Mouse (Mus musculus) NIH3T3 (cell line): ENCODE results near the gene Lrrc56.
"Not testable (repeated sequence)": the region's sequence is repeated elsewhere in the genome, so short reads cannot be mapped to it uniquely, and the experiment has no call there.

Experiments
- DNase-seq: peaks from one replicate; pipeline ENCODE4 v3.0.0-alpha.2; 2012; ENCODE audit warnings: low read depth

Lrrc56 gene

DNA sequence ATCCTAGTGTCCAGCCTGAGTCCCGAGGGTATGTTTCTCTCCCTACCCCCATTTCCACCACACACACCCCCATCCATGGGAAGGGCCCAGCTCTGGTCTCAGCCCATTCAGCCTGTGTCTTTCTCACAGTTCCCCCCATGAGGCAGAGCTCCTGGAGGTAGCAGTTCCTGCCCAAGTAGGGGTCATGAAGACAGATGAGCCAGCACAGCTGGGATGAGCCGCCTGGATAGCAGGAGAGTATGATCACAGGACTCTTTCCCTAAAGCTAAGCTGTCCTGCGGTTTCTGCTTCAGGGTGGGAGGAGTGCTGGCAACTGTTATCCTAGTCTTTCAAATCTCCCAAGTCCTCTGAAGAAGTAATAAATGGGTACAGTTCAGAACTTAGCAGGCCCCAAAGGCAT lies 24.2 kb downstream of the Lrrc56 start:
- no peak for DNase-seq

DNA sequence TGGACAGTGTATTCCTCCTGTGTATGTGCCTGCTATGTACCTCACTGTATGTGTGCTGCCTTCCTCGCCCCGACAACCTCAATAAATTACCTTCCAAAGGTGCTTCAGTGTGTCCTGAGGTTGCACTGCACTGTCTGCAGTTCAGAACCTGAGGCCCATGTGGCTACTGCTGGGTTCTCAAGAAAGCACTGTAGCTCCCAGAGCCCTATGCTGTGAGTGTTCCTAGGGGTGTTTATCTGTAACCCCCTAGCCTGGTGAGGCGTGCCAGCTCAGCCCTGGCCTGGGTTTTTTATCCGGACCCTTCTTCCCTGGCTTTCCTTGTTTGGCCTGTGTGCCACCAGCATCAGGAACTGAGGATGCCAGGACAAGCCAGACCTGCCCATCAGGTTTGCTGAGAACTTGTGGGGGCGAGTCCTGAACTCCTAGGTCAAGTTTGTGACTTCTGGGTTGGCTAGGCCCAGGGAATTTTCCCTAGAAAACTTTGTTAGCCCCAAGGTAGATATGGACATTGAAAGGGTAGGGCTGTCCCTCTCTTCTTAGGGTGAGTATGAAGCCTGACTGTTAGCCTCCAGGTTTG lies 24.7 kb downstream of the Lrrc56 start:
- DNase-seq, result no peak

DNA sequence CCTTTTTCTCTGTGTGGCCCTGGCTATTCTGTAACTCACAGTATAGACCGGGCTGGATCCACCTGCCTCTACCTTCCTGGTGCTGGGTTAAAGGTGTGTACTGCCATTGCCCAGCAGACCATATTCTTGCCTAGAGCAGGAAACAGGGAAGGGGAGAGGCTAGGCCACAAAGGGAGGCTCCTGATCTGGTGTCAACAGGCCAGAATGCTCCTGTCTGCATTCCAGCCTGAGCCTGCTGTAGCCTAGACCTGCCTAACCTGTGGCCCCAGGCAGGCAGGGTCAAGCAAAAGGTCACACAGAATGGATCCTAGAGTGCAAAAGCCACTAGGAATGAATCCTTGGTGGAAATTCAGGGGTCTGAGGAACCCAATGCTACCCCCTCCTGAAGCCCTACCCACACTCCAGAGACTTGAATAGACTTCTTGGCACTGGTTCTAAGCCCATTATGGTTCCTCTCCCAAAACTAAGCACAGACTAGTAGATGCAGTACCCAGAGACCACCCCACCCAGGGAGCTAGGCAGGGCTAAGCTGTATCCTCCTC lies 25.7 kb downstream of the Lrrc56 start:
- no peak for DNase-seq

DNA sequence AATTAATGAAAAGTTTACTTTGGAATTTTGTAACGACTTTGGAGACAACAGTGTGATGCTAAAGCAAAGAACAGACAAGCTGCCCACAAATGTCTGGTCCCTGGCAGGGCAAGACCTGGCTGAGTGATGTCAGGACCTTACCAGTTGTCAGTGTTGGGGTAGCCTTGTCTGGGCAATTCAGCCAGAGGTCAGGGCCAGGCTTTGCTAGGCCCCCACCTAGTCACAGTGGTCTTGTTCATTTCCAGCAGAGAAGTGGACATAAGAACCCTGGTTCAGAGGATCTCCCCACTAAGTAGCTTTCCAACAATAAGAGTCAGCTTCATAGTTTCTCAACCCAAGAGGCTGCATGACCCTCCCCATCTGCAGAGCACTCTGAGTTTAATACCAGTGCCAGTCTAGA lies 26.4 kb downstream of the Lrrc56 start:
- DNase-seq, result no peak

DNA sequence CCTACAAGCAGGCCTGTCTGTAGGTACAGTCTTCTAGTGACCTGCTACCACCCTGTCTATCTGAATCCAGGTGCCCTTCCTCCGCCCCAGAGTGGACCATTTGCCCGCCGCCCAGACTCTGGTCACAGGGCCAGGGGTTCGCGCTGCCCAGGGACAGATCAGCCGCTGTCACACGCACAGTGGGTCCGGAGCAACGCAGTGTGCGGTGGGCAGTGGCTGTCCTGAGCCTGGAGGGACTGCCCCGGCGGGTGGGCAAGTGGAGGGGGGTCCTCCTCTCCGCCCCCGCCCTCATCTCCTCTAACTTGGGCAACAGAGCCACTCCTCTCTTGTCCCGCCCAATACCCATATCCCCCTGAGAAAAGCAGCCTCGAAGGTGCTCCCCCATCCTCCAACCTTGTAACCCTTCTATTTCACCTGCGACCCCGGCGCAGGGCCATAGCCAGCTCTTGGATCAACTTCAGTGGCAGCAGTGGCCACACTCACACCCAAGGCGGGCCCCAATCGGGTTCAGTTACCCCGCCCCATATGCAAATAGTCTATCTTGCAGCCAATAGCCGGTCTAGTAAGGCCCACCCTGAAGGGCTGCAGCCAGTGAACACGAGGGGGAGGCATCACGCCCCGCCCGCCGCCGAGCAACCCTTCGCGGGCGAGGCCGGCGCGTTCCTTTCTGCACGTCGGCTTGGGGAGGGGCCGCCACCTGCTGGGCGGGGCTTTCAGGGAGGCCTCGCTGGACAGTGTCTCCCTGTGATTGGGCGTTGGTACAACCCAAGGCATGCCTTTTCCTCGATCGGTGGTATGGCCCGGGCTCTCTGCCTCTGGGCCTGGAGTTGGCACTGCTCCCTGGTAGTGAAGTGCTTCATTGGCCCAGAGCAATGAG lies 27.5 kb downstream of the Lrrc56 start:
- peak; percentile 99 for DNase-seq

DNA sequence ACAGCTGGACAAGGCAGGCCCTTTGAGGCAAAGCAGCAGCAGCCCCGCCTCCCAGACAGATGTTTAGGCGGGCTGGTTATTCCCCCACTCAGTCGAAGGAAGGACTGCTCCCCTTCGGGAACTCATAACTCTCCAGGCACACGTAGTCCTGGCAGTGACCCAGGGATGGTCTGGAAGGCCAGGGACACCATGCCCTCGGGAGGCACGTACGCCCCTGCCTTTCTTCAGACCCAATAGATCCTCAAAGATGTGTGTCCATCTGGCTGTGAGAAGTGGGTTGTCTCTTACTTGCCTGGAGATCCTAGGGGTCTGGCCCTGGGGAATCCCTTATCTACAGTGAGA lies 28.1 kb downstream of the Lrrc56 start:
- DNase-seq, result no peak

DNA sequence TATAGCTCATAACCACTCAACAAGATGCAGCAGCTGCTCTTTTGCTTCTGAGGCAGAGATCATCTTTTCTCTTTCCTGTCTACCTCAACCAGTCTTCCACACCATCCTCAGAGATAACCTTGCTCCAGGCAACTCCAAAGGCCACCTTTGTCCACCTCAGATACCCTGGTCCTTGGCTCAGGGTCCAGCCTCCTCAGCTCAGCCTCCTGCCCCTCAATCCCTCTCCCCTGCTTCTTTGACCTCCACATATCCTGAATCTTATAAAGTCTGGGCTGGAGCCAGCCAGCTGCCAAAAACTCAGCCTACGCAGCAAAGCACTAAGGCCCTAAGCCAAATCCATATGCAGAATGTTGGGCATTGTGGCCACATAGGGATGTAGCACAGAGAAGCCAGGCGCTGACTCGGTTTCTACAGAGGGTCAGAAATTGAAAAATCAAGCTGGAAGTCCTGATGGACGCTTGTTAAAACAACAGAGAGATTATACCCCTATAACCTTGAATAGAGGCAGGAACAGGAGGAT lies 28.8 kb downstream of the Lrrc56 start:
- no peak for DNase-seq

DNA sequence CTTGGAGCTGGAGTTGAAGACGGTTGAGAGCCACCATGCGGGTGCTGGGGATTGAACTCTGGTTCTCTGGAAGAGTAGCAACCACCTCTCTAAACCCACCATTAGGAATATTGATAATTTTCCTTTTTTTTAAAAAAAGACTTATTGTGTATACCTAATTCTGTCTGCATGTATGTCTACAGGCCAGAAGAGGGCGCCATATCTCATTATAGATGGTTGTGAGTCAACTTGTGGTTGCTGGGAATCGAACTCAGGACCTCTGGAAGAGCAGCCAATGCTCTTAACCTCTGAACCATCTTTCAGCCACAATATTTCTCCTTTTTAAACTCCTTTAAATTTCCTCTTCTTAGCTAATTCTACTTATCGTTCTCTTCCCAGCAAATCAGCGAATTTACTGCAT lies 32.6 kb downstream of the Lrrc56 start:
- DNase-seq, result peak; percentile 12

DNA sequence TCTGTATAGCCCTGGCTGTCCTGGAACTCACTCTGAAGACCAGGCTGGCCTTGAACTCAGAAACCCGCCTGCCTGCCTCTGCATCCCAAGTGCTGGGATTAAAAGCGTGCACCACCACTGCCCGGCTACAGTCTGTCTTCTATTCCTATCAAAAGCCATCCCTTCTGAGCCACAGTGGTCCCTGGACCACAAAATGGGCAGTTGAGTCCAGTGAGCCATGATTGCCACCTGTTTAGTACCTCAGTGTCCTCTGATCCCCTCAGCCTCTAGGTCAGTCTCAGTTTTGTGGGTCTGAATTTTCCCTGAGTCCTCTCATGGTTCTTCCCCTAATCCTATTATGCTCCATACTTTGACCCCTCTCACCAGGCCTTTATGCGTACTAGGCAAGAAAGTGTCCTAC lies 33.8 kb downstream of the Lrrc56 start:
- no peak for DNase-seq

DNA sequence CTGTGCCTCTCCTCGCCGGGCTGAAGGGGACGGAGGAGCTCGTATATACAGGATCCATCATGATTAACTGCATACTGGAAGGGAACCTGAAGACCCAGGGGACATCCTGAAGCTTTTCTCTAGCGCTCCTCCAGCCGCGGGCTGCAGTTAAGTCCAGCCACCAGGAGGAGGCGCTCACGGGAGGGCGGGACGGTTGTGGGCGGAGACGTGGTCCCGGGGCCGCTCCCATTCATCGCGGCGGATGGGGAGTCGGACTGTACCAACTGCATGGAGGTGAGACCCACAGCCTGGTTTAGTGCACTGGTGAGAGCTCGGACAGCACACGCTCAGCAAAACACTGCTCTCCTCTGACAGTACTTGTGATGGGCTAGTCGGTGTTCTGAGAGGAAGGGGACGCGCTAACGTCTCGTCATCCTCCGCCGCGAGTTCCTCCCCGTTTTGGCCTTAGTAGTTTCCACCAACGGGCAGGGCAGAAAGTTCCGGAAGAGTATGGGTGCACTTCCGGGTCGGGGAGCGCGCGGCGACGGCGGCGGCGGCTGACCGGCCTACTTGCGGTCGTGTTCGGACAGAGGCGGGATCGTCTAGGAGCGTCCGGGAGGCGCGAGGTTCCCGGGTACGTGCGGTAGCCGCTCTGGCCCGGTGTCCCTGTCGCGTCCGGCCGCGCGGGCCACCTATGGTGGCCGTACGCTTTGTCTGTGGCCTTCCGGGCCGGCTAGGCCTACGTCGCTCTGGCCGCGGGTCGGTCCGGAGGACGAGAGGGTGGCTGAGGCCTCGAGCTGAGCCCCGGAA lies 34.5 kb downstream of the Lrrc56 start, which contains the start of gene Phrf1:
Gene Phrf1, plus strand, starts transcription at position 506 of the 789 bp plus-strand sequence.
- DNase-seq, result peak; percentile 92

DNA sequence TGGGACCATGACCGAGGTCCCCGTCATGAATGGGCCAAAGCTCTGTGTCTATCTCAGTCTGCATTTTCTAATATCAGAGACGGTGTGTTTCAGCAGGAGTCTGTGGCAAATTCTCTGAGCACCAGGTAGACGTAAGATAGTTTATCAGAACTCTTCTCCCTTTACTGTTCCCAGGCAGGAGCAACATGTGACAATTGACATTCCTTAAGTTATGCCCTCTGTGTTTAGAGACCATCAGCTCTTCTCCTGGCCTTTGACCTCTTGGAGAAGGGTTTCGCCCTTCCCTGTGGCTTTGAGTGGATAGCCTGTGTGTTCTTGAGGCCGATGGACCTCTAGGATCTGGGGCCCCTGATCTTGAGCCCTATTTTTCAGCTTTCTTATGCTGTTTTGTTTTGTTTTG lies 35.7 kb downstream of the Lrrc56 start:
- no peak for DNase-seq

DNA sequence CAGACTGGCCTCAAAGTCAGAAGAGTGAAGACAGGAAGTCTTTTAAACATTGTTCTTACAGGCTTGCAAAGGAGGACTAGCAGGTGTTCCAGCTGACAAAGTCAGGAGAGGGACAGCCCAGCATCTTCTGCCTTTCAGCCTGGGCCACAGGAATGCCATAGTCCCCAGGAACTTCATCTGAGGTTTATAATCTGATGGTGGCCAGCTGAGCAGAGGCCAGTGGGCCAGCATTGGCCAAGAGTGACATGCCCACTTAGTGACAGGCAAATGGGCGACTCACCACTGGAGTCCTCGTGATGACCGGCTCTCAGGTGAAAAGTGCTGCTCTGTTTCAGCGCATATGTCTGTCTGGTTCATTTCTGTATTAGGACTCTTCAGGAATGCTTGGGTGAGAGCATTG lies 36.6 kb downstream of the Lrrc56 start:
- DNase-seq, result no peak

DNA sequence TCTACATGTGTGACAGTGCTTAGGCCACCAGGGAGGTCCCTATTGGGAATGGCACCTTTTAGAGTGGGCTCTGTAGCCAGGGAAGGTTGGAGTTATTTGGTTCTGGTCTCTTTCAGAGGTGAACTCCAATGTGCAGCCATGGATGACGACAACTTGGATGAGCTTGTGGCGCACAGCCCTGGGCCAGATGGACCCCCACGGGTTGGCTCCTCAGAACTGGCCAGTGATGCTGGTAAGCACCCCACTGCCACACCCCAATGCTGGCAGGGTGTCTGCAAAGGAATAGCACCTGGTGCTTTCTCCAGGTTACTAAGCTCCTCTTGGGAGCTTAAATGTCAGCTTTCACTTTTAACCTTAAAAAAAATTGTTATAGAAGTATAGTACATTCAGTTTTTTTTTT lies 37.2 kb downstream of the Lrrc56 start:
- DNase-seq, result no peak

DNA sequence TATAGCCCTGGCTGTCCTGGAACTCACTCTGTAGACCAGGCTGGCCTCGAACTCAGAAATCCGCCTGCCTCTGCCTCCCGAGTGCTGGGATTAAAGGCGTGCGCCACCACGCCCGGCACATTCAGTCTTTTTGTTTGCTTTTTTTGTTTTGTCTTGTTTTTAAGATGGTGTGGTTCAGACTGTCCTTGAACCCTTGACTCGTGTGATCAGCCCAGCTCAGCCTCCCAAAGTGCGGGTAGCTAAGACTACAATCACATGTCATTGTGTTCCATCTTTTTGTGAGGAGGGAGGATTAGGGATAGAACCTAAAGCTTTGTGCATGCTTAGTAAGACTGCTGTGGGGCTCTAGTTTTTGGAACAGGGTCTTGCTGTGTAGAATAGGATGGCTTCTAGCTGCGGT lies 37.6 kb downstream of the Lrrc56 start:
- DNase-seq, result no peak

DNA sequence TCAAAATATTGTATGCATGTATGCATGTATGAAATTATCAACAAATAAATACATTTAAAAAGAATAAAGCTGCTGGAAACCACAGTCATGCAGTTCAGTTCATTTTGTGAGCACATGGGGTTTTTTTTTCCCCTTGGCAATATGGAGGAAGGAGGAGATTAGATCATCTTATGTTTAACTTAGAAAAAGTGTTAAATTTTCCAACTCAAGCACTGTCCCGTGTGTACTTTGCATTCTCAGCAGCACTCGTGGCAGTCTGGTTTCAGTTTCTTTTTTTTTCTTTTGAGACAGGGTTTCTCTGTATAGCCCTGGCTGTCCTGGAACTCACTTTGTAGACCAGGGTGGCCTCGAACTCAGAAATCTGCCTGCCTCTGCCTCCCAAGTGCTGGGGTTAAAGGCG lies 56.5 kb downstream of the Lrrc56 start:
- not testable (repeated sequence) for DNase-seq

DNA sequence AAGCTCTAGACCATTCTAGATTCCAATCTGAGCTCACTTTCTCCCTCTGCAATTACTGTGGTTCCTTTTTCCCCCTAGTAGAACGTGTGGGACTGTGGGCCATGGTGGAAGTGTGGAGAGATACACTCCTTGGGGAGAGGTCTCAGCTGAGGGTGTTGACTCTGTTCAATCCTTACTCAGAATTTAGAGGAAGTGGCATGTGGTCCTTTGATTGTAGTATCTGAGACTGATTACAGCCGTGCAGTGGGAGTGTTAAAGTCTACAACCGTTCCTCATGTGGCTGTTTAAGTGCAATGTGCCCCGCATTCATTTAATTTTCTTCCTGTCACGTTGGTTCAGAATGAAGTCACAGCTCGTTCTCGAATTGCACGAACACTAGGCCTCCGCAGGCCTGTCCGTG lies 62.2 kb downstream of the Lrrc56 start:
- DNase-seq, result no peak
